Mouse (Mus musculus): ENCODE measurements around the gene Smim14.
A peak's percentile ranks its signal among the peaks of the same experiment; 100 is the strongest.
"Not testable (repeated sequence)": the region's sequence is repeated elsewhere in the genome, so short reads cannot be mapped to it uniquely, and the experiment has no call there.

Gene Smim14

DNA sequence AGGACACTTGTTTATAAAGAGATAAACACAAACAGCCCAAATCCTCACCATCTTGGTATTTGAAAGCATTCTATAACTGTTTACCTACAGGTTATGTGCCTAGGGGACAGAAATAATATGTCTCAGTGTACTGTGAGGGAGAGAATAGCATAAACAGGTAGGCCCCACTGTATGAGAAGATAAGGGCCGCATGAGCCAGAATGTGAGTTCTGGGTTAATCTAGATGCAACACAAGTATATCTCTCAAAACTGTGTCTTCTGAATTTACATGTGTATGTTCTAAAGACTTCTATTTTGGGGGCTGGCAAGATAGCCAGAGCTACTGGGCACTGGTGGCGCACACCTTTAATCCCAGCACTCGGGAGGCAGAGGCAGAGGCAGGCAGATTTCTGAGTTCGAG is 60.2 kb downstream of the Smim14 start:
- ATAC-seq (ENCODE audit: insufficient number of reproducible peaks, low FRiP score, low TSS enrichment): not testable (repeated sequence)

DNA sequence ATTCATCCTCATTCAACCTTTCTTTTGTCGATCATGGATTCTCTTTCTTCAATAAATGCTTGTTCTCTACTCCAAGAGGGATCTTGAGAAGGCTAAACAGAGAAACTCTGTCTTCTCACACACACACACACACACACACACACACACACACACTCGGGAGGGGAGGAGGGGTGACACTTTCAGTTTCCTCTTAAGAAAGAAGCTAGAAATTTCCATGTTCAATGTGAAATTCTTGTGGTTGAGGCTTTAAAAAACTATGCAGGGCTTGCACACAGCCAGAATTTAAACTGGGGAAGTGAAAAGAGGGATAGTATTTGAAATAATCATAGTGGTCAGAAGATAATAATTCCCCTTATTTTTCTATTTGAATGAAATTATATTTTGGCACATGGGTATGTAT is 61.2 kb downstream of the Smim14 start:
- no peak for ATAC-seq (ENCODE audit: insufficient number of reproducible peaks, low FRiP score, low TSS enrichment)

DNA sequence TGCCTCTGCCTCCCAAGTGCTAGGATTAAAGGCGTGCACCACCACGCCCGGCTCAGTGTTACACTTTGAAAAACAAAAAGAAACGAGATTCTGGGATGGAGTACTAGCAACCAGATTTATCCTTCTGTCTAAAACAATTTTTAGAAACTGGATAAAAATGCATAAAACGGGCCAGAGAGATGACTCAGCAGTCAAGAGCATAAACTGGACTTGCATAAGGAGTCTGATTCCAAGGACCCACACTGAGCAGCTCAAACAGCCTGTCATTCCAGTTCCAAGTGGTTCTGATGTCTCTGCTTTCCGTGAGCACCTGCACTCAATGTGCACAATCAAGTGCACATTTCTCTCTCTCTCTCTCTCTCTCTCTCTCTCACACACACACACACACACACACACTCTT is 67.2 kb downstream of the Smim14 start:
- ATAC-seq (ENCODE audit: insufficient number of reproducible peaks, low FRiP score, low TSS enrichment): peak; percentile 87

DNA sequence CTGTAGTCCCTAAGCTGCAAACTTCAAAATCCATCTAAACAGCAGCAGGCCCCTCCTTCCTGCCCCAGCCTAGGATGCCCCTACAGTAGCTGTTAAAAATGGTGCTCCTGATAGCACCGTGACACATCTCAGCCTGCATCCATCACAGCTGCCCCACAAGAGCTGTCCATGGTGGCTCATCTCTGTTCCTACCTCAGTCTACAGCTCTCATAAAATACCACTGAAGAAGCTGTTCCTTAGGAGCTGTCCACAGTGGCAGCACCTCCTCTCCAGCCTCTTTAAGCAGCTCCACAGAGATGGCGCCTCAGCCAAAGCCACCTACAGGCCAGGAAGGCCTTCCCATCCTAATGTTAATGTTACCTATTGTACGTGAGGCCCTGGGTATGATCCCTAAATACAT is 70.1 kb downstream of the Smim14 start:
- ATAC-seq (ENCODE audit: insufficient number of reproducible peaks, low FRiP score, low TSS enrichment): no peak

DNA sequence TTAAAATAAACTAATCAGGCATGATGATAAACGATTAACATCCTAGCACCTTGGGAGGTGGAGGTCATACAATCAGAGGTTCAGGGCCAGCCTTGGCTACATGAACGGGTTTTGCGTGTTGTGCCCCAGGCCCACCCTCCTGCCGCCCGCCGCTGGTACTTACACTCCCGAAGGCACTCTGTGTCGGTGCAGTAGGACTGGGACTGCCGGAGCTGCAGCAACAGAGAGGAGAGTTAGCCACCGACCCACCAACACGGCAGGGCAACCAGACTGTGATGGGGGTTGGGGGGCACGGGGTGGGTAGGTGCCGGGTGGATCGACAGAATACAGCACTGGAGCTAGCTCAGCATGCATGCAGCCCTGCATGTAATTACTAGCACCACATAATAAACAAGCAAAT is 76.6 kb downstream of the Smim14 start:
- no peak for ATAC-seq (ENCODE audit: insufficient number of reproducible peaks, low FRiP score, low TSS enrichment)

DNA sequence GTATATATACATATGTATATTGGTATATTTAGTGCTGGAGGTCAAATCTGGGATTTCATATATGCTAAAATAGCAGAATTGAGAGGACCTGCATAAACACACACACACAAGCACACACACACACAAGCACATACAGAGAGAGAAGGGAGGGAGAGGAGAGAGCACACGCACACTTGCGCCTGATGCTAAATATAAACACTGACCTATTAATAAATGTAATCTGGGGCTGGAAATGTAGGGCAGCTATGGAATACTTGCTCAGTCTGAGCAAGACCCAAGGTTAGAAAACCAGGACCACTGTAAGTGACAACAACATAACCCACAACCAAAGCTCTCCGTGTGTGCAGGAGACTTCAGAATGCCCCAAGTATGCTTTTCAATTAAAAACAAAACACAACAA is 77.5 kb downstream of the Smim14 start:
- no peak for ATAC-seq (ENCODE audit: insufficient number of reproducible peaks, low FRiP score, low TSS enrichment)

DNA sequence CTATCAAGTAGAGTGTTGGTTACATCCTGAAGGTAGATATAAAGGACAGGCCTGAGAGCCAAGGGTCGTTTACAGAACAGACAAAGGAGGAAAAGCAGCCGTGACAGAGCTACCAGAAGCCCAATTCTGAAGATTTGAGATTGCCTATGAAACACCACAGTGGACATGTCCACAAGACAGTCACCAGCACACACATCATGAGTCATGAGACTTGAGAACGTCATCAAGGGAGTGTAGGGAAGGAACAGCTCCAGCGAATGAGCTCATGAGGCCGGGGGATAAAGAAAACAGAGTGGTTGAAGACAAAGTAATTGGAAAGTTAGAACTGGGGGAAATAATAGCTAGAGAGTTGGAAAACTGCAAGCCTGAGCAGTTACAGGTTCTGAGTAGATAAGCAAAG is 79.1 kb downstream of the Smim14 start:
- no peak for ATAC-seq (ENCODE audit: insufficient number of reproducible peaks, low FRiP score, low TSS enrichment)

DNA sequence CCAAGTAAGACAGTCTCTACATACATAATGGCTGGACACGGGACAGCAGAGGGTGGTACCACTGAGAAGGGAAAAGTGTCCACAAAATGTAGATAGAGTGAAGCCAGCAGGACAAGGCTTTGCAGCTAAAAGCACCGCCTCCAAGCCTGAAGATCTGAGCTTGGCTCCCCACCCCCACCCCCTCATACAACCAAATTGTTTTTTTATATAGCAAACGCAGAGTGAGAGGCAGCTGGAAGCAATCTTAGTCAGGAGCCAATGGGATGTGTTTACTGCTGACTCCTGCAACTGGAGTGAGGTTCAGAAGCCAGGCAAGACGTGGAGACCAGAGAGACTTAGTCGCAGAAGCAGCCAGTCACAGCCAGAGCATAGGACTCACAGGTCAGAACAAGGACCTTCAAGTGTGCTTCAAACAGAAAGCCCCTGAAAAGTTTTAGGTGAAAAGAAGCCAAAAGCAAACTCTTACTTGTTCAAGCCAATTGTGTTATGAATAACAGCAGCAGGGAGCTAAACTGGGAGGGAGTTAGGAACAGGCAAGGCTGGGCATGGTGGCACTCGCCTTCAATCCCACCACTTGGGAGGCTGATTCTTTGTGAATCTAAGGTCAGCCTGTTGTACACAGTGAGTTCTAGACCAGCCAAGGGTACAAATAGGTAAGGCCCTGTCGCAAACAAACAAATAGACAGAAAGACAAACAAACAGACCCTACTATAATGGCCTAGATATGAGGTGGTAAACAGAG is 79.7 kb downstream of the Smim14 start:
- ATAC-seq (ENCODE audit: insufficient number of reproducible peaks, low FRiP score, low TSS enrichment): no peak

DNA sequence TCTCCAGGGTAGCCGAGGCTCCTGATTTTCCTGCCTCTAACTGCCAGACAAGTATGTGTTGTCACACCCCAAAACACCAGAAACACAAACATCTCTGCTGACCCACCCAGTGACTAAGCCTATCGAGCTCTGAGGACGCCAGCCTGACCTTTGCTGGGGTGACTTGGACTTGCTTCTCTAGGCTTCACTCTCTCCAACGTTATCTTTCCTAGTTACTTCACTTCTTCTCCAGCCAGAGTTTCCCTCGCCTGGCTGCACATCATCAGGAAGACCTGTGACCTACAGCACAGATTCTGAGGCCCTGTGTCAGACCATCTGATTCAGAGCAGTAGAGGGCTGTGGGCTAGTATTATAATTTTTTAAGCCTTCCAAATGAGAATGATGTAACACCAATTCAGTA is 82.2 kb downstream of the Smim14 start:
- ATAC-seq (ENCODE audit: insufficient number of reproducible peaks, low FRiP score, low TSS enrichment): no peak

DNA sequence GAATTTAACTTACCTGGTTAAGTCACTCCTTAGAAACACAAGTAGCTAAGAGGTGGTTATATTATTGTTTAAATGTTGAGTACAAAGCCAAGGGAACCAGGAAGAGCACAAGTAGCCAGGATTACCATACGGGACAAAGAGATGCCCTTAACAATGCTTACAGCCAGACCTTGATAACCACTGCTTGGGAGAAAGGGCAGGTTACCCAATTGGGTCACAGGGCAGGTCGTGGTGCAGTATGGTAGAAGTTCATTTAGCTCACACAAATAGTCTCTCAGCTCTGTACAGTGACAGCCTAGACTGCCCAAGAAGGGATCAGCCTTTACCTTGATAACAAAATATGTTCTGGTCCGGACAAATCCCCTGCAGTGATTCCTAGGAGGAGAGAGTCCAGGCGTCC is 88.0 kb downstream of the Smim14 start:
- ATAC-seq (ENCODE audit: insufficient number of reproducible peaks, low FRiP score, low TSS enrichment): no peak

DNA sequence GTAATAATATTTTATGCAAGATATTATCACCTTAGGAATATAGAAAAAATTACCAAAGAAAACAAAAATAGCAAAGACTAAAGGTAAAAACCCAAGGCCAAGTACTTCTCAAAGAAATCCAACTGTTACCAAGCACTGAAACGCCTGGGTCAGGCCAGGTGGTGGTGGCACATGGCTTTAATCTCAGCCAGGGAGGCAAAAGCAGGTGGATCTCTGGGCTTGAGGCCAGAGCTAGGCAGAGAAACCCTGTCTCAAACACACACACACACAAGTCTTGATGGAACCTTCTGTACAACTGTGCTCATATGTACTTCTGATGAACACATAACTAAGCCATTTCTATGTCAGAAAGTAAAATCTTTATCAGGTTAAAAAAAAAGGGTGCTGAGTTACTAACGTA is 89.2 kb downstream of the Smim14 start:
- ATAC-seq (ENCODE audit: insufficient number of reproducible peaks, low FRiP score, low TSS enrichment): peak; percentile 92

DNA sequence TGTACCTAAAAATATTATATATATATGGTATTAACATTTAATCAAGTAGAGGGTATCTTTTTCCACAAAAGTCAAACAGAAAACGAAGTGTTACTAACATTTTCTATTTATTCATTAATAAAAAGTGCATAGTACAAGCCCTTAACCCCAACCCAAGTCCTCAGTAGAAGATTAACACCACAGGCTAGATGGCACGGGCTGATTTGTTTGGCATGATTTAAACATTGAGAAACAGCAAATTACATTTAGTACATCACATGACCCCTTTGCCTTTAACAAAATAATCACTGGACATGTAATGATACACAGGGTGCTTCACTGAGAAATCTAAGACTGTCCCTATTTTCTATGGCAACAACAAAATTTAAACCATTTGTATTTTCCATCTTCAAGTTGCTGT is 90.2 kb downstream of the Smim14 start:
- ATAC-seq (ENCODE audit: insufficient number of reproducible peaks, low FRiP score, low TSS enrichment): no peak

DNA sequence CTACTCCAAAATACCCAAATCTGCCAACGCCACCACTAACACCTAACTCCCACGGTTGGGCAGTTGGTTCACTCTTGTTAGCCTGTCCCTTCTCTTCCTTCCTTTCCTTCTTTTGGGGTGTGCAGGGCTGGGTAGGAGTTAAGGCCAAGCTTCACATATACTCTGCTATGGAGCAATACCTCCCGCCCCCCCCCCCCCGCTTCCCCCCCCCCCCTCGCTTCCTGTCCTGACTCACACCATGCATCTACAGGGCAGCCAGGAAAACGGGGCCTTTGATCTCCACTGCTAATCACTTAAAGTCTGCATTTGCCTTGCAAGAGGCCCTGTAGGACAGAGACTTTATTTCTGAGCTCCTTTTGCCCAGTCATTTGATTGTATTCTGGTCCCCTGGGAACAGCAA is 92.0 kb downstream of the Smim14 start:
- no peak for ATAC-seq (ENCODE audit: insufficient number of reproducible peaks, low FRiP score, low TSS enrichment)

DNA sequence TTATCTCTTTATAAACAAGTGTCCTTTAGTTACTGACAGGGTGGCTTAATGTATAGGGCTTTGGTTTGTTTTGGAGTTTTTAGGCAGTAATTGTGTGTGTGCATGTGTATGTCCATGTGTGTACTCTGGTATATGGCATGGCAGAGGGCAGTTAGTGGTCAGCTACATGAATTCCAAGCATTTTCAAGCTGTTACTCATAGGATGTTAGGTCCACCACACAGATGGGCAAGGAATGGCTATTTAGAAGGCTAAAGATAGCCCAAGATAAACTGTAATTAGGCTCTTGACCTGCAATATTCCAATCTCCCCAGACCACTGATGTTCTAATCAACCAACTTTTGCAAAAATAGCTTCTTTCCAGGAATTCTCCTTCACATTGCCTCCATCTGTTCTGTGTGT is 98.9 kb downstream of the Smim14 start:
- ATAC-seq (ENCODE audit: insufficient number of reproducible peaks, low FRiP score, low TSS enrichment): no peak

DNA sequence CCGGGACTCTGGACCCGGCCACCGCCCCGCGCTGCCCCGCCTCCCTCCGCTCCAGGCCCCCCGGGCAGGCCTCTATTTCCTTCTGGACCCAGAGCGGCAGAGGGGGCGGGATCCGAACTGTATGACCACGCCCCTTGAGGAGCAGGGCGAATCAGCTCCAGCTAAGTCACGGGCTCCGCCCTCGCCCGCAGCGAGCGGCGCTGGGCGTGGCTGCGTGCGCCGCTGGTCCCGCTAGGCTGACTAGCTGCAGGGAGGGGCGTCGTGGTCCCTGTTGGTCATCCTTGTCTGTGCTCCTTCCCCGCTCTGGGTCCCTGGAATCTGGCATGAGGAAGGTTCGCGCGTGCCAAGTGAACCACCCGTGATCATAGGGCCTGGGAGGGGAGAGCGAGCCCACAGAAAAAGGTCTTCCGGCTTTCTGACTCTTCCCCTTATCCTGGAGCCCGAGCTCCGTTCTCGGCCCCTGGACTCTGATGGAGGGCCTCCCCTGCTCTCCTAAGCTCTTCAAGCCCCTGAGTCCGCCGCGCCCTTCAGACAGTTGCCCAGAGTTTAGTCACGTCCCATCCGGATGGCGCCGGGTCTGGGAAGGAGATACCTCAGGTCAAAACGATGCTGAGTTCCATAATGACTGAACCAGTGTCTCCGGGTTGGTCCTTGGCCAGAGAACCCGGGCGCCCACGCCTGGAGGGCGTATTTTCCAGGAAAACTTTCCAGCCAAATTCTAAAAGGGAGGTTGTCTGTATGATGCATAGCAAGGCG is 101.0 kb downstream of the Smim14 start, which contains the start of gene Ugdh:
Ugdh (minus strand) TSS at position 144 of the 756 bp plus-strand sequence.
- ATAC-seq (ENCODE audit: insufficient number of reproducible peaks, low FRiP score, low TSS enrichment): peak; percentile 95

DNA sequence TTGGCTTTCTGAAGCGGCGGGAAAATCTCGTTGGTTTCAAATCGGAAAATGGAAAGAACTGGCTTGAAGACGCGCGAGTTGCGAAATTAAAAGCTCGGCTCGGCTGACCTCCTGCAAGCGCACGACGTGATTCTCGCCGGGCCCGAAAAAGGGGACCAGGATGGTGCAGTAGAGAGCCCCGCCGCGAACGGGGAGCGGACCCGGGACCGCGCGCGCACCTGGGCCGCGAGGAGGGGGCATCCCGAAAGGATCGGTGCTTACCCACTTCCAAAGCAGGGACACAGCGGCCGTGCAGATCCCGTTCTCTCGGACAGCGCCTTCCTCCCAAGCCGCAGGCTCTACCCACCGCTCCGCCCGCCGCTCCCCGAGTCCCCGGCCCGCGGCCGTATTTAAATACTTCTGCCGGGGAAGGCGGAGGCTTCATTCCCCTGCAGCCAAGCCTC is 101.6 kb downstream of the Smim14 start:
- no peak; the same call in 1 of the 2 replicates for ATAC-seq (ENCODE audit: insufficient number of reproducible peaks, low FRiP score, low TSS enrichment)

DNA sequence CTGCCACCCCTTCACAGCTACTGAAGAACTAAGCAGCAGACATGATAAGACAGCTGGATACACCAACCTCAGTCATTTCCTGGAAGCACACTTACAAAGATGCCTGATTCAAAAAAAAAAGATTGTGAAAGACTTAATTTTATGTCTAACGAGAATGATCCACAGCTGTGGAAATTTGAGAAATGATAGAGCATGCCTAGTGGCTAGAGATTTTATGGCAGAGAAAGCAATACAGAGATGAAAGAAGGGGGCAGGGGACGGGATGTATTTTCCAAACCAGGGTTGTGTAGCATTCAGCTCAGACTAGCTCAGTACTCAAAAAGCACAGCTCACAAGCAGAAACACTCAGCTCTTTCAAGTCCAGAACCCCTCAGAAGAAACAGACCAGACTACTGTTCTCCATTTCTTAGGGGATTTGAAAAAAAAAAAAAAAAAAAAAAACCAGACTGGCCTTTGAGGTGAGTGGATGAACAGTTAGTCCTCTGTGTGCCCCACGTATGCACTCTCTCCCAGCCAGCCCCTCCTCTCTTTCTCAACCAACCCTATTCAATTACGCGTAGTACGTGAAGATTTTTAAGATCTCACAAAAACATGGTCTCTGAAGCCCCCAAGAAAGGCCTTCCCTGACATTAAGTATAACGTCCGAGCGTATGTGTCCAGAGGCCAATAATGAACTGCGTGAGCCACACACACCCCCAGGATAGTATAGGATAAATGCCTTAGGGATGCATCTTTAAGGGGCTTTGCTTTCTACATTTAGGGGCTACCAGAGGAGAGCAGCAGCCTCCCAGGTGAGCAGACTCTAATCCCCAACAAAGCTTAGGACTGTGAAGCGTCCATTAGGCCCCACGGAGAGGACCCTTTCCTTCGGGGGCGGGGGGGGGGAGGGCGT is 102.3 kb downstream of the Smim14 start:
- ATAC-seq (ENCODE audit: insufficient number of reproducible peaks, low FRiP score, low TSS enrichment): no peak

DNA sequence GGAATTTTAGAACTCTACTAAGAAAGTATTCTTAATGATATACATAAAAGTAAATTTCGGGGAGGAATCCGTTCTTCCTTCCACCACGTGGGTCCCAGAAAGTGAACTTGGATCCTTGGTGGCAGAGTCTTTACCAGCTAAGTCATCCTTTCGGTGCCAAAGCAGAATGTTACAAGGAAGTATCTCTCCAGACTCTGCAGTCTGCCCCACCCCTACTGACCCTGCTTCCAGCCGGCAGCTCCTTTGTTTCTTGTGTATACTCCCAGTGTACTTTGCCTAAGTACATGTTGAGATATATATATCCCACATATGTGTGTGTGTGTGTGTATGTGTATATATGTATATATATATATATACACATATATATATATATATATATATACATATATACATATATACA is 107.5 kb downstream of the Smim14 start:
- ATAC-seq (ENCODE audit: insufficient number of reproducible peaks, low FRiP score, low TSS enrichment): no peak

DNA sequence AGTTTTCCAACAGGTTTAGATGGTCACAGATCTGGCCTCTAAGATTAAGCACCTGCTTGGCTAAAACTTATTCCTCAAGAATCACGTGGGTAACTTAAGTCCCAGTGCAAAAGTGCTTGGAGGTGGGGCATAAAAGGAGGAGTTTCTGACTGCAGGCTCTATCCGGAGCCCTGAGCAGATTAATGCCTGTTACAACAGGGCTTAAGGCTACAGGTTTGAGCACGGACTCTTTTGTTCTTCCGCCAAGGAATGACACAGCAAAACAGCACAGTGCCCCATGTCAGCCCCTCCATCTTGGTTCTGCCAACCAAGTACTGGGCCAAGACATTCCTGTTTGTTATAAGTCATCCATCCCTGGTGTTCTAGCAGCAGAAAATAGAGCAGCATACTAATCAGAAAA is 108.7 kb downstream of the Smim14 start:
- no peak for ATAC-seq (ENCODE audit: insufficient number of reproducible peaks, low FRiP score, low TSS enrichment)

DNA sequence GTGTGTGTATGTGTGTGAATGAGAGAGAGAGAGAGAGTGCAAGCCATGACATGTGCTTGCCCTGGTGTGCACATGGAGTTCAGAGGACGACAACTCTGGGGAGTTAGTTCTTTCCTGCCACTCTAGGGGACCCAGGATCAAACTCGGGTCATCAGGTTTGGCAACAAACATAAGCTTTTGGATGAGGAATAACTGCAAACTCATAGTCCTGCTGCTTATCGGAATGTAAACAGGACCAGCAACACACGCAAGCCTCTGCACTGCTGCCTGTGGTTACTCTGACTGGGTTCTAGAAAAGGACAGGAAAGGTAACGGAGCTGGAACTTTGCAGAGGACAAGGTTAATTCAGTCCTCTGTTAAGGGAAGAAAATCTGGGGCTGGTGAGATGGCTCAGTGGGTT is 111.7 kb downstream of the Smim14 start:
- ATAC-seq (ENCODE audit: insufficient number of reproducible peaks, low FRiP score, low TSS enrichment): no peak

DNA sequence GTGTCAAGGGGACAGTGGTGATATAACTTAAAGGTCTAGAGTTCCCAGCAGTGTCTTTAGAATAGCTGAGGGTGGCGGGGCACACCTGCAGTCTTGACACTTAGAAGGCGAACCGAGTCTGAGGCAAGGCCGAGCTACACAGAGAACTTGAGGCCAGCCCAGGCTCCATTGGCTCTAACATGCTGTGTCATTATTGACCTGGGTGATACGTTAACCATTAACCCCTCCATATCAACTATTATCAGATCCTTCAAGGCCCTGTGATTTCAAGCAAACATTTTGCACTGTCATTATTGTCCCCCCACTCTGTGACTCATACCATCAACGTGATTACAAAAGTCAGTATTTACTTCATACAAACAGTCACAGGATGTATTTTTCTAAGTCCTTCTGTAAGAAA is 112.8 kb downstream of the Smim14 start:
- ATAC-seq (ENCODE audit: insufficient number of reproducible peaks, low FRiP score, low TSS enrichment): no peak

Data from cerebellum, adult (tissue).